Mouse (Mus musculus) frontal cortex, postnatal 36 days (tissue): ENCODE measurements around the gene Rab3c.

Experiments
- DNase-seq, 2 experiments: peaks; one replicate each; pipeline ENCODE4 v3.0.0; 2022; ENCODE audit warnings: low spot score in 2 of 2

Gene Rab3c

DNA sequence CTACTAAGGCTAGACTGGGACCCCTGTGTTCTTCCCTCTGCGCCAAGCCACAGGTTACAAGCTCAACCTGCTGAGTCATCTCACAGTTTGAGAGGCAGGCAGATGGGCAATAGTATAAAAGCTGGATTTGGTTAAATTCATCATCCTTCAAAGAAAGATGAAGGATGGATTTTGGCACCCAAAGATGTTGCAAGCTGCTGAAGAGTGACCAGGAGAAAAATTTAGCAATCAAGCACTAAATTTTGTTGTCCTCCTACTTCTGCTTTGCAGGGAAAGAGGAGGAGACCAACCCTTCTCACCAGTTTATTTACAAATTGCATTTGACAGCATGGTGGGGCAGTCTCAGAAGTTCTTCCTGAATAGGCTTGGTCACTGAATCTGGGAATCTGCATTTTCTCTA, 90.8 kb downstream of the Rab3c start:
- no peak for DNase-seq

DNA sequence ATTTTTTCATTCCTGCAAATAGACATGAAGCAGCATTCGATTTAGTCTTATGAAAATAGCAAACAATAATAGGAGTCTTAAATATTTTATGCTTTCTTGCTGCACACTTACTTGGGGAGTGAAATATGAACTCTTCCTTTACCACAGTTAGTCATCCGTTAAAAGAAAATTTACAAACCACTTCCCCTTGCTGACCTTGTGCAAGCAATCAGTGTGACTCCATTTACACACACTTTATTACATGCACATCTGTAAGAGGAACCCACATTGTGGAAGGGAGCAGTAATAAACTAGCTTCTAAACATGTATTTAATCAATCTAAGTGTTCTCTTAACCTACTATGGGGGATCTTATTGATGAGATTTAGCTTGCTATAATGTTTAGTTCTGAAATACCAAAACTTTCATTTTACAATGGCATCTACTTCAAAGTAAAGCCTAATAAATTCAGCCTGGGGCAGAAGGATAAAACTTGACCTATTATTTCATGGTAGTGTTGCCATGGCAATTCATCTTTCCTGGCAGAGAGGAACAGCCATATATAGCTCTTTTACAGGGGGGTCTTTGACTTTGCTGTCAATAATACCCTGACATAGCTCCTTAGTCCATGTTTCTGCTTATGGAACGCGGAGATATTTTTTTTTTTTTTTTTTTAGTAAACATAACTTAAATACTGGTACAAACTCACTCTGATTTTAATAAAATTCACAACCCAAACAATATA, 95.7 kb downstream of the Rab3c start:
- no peak for DNase-seq

DNA sequence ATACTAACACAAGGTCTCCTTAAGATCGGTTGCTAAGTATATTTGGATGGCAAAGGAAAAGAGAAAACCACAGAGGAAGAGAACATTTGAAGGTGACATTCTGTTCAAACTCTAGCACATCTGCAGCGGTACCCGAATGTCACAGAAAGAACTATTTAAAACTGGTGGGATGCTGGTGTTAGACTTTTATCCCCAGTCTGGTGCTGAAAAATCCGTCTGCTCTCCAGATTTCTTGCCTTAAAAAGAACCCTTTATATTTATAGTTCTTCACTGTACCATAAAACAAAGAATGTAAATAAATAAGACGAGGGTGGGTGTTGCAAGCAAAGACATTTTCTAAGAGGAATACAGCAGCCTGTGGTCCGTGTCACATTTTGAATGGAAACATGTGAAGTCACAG, 105.1 kb downstream of the Rab3c start:
- DNase-seq = peak; percentile 15 to 51

DNA sequence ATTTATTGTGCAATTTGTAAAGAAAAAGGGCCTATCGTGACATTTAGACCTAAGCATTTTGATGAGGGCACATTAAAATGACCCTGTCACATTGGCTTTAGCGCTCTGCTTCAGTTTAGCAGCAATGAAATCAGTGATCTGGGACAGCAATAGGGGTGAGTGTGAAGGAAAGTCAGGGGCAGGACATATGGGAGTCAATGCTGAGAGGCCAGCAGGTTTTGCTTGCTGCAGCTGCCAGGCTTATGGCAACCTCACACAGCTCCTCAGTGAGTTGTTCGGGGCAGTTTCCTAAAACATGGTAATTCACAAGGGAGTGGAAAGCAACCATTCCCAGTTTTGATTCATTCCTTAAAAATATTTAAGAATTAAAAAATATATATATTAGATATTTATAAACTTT, 111.1 kb downstream of the Rab3c start:
- no peak for DNase-seq

DNA sequence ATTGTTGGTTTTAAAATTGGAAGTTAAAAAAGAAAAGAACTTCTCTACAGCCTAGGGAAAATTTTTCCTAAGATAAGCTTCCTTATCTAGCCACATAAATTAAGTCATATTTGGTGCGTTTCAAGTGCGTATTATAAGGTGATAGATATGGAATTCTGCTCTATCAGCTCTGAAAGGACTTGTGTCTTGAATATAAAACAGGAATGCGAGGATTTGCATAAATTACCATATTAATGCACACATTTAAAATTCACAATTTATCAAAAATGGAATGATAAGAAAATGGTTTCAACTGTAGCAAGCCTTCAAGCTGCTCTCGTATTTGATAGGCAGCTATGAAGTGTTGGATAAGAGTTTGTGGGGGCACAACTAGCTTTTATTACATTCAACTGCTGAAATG, 111.6 kb downstream of the Rab3c start:
- DNase-seq = no peak

DNA sequence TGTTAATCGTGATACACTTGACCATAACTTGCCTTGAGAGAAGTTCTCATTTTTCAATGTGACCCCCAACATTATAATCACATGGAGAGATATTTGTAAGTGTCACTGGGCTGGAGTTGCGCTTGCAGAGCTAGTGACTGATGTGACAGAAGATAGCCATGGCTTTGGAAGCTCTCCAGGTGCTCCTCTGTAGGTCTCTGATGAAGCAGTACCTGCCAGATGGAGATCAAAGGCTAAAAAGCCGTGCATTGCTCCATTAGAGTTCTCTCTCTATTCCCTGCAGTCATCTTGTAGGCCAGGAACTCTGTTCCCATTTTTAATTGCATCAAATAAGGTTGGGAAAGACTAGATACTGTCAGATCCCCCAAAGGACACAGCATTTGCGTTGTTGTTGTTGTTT, 112.2 kb downstream of the Rab3c start:
- DNase-seq = no peak

DNA sequence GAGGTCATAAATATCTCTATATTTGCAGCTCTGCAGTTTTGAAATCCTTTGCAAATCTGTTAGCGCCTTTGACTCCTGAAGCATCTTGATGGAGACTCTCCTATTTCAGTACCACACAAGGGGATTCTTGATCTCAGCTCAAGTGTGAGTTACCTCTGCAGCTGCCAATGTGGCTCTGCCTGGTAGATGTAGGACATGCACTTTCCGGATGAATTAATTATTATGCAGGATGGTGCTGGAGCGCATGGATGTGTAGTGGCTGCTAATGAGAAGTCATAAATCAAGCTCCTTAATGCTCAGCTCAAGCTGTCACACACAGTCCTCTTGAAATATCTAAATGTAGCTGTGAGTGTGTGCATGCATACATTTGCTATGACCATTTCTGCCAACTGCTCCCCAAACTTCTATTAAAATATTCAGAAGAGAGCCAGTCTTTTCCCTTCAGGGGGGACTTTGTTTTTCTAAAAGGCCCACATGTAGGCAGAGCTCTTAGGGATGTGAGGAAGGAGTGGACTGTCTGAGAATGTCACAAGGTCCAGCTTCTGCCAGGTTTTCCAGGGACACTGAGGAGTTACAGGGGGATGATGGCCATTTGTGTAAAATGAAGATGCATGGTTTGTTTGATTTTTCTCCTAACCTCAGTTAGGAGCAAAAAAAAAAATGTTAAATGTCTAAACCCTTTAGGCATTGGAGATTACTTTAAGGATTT, 114.0 kb downstream of the Rab3c start:
- no peak for DNase-seq

DNA sequence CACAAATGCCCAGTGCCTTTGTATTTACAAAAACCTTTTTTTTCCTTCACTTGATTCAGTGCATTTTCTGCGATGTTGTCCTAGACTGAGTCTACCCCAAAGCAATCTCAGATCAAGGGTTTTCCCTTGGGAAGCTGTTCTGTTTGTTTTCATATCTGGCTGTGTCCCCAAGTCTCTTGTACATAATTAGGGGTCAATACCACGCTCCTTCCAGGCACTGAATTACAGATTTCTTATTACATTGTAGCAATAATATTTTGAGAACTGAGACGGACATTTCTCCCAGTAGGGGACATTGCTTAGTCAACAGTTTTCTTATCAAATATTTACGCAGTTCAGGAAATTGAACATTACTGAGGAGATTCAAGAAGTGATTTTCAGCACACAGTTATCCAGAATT, 120.8 kb downstream of the Rab3c start:
- no peak for DNase-seq

DNA sequence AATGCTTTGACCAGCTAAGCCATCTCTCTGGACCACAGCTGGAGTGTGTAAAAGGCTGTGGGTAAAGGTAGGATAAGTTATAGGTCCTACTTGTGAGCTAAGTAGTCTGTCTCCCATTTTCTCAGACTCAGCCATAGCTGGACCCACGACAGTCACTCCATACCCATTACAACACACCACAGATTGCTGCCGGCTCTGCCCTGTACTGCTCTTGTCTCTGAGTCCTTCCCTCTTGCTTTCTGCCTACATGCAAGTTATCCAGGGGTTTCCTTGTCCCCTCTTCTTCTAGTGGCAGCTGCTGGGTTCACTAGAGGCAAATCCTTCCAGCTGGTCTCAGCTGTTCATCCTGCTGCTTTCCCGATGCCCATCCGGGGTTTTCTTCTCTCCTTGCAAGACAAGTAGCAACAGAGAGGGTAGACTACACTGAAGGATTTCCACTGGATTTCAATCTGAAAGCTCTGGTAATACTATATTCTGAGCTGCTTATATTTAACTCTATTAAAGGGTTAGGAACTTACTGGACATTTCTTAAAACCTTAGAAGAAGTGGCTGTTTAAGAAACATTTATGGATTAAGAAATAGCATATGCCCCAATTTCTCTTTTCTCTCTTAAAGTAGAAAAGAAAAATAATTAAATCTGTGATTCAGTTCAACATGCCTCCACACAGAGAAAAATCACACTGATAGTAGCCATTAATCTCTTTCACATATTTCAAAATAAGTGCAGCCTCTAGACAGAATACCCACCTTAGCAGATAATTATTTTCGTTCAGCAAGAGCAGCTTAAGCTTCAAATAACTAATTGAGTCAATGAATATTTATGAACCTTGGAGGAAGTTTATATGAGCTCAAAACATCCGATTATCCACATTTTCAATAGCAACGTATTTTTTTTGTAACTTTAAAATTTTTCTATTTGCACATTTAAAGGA, 121.9 kb downstream of the Rab3c start:
- no peak for DNase-seq

DNA sequence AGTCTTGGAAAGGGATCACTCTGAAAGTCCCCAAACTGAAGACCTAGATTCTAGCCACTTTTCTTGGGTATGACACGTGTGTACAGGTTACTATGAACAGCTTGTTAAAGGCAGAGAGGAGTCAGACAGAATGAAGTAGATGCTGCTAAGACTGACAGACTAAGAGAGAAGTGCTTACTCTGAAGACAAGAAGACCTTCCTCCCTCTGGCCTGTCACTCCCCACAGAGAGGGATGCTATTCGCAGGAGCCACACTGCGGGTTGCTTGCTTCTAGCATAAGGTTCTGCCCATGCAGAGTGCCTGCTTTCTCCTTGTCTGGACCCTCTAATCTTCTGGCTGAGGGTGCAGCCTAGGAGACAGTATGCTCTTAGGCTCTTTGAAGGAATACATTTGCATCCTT, 135.3 kb downstream of the Rab3c start:
- DNase-seq = no peak

DNA sequence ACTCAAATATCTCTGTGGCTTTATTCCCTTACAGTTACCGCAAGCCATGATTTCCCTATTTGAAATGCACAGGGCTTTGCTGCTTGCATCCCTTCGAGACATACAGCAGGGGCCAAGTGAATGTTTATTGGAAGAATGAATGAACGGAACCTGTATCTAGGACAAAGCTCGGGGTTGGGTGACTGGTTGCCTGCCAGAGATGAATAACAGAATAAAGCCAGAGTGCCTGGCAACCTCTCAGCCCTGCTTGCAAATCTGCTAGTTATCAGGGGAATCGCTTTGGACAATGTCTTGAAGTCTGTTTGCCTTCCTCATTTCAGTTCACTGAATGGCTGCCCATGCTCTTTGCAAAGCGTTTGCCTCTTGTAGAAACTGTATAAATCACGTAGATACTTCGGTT, 135.8 kb downstream of the Rab3c start:
- no peak for DNase-seq

DNA sequence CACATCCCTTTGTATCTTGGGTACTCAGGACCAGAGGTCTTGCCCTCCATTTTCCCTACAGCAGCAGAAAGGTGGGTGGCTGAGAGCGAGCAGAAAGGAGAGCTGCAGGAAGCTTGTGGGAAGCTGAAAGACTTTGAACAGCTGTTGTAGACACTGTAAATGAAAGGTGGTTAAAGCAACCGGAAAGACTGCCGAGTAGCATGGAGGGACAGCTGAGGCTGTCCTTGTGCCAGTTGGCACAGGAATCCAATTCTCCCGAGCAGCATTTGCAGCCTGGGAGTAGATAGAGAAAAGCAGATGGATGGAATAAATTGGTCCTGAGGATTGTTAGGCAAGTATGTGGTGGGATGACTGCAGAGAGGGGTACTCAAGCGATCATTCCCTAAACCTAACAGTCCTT, 141.5 kb downstream of the Rab3c start:
- DNase-seq = peak; percentile 39 to 73

DNA sequence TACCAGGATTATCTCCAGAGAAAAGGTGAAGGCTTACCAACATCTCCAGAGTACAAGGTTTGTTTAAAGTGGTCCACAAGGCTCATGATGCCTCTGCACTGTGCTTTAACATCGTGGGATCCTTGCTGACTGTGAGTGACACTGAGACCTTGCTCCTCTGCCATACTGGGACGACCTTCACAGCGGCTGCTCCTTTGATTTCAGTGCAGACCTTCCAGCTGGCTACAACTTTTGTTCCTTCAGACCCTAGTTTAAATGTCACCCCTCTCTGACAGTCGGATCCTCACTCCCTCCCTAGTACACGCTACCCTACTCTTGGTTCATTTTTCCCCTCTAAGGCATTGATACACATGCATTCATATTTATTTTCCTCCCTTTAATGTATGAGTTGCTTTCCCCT, 142.2 kb downstream of the Rab3c start:
- no peak for DNase-seq

DNA sequence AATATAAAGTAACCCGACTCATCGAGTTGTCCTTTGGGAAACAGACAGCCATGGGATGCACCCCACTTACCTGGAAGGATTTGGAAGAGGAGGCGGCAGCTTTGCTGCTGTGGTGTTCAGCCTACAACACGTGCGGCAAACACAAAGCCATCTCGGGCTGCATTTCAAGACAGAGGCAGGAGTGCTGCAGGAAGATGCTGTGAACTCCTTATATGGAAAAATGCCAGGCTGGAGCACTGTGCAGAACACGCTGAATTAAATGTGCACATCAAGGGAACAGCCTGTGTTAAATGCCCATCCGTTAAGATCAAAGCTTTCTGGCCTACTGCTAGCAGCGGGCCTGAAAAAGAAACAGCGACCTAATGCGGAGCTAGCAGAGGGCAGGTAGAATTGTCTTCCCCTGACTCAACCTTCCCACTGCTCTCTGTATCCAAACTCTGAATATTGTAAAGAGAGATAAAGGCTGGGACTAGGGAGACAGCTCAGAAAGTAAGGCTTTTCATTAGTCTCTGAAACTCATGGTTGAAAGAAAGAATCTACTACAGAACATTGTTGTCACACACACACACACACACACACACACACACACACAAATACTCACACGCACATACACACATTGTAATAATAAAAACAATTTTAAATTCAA, 153.1 kb downstream of the Rab3c start:
- no peak for DNase-seq

DNA sequence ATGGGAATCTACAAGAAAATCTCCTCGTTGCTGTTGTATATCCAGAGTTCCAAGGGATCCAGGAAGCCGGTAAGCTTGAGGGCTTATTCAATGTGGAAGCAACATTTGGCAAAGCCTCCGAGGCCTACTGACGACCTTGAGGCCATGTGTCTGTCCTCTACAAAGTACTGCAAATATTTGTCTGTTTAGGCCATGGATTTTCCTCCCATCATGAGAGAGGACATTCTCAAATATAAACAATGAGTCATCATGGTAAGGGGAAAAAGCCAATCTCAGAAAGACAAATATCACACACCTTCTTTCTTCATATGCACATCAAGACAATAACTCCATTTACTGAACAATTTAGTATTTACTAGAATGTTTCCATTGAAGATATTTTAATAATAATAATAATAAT, 158.0 kb downstream of the Rab3c start:
- no peak for DNase-seq

DNA sequence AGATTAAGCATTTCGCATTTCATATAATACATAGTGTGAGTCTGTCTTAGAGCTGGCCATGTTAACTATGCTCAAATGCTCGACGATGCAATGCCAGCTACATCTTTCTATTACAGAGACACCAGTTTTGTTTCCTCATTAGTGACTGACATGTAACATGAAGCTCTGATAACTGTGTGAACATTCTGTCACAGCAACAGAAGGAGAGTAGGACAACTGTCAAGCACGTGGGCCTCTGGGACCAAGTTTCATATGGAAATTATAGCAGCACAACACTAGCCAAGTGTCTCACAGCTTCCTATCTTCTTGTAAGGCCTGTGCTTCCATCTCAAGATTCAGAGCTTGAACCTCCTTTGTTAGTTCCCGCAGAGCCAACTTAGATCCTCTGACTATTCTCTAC, 163.9 kb downstream of the Rab3c start:
- peak; percentile 28 to 64 for DNase-seq

DNA sequence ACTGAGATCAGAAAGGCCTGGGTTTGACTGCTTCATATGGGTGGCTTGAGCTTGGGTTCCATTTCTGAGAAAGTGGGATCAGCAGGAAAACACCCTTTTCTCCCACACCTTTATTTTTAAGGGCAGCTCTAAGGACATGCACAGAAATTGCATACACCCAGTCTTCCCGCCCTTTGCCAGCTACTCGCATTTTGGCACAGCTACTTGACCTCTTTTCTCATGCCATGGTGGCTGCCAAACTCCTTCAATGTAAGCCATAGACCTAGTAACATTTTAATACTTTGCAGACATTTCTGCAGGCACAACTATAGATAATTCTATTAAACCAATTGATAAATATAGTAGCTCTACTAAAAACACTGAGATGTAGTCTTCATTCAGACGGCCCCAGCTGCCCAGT, 164.5 kb downstream of the Rab3c start:
- no peak for DNase-seq

DNA sequence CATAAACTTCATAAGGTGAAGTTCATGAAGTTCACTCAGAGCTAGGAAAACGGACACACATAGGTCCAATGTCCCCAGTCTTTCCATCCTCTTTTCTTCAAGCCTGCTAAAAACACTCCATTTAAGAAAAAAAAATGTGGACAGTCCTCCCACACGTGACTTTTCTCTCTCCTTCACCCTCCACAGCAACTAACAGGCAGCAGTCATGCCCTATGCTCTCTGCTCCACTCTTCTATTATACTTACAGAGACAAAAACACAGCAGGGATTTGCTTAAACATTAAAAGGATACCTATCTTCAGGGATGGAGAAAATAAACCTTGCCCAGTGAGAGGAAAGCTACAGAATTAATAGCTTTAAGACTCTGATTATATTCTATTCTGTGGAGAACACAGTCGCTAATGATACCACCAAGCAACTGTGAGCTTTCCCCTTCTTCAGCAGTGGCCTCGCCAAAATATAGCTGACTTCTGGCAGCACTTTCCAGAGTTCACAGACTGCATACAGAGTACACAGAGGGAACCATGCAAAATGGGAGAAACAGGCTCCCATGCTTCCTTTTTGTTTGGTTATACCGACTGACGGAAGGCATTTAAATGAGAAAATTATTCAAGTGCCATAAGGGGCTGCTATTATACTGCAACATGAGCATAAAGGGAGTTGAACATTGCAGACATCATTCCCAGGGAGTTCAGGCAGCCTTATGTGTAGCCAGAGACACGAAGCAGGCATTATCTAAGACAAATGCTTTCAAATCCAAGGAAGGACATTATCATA, 165.7 kb downstream of the Rab3c start:
- DNase-seq = no peak

DNA sequence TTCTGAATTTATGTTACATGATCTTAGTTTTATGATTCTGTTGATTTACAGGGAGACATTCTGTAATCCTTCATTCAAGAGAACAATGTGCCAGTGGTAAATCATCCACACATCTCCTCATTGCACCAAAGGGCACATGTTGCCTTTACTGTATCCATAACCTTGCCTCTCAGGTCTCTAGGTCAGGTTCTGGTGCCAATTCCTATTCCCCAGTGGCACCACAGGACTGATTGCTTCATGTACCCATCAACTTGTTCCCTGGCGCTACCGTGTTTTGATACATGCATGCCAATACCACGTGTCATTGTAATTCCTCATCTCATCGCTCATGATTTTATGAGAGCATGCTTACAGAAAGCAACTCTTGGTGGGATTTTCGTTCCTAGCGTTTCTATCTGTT, 167.1 kb downstream of the Rab3c start:
- DNase-seq = no peak

DNA sequence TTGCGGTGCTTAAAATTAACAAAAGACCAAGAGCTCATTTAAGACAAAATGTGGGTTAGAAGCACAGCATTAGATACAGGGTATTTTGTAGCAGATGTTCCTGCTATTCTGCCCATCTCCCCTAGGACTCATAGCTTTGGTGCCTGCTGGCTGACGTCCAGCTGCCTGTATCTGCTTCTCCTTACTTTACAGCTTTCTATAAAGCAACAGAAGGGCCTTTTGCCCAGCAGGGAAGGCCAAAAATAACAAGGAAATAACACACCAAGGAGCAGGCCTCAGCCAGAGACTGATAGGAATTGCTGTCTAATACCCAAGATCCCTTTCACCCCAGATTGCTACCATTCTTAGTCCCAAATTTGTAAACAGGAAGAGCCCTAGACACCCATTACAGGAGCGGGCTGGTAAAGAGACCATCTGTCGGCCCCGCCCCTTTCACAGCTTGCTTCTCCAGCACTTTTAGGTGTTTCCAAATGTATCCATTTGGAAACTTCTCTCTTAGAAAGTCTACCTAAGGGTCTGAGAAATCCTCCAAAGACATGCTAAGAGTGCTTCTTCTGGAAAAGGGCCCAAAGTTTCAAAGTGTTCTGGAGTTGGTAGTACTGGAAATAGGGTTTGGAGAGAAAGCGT, 183.3 kb downstream of the Rab3c start:
- peak; percentile 28 to 38 for DNase-seq

DNA sequence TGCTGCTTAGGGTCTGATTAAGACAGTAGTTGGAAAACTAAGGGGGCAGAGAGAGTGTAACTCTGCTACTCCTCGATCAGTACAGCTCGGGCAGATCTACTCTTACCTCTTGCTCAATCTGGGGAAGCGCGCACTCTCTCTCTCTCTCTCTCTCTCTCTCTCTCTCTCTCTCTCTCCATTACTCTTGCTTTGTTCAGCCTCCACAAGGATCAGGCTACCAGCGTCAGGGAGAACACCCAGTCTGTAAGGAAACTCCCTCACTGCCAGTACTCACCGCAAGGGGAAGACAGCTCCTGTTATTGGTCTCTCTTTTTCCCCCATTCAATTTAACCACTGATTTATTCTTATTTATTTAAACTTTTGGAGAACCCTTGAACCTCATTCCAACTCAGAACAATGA, 185.8 kb downstream of the Rab3c start:
- no peak for DNase-seq
